Mouse (Mus musculus): ENCODE measurements around the gene Snx21. TPM values are rescaled to one million over a fixed set of nuclear protein-coding genes. Genes with fewer than 3 reads are reported as not detected.

The Snx21 gene
- polyA plus RNA-seq, 1 experiment, result 19.5 TPM

DNA sequence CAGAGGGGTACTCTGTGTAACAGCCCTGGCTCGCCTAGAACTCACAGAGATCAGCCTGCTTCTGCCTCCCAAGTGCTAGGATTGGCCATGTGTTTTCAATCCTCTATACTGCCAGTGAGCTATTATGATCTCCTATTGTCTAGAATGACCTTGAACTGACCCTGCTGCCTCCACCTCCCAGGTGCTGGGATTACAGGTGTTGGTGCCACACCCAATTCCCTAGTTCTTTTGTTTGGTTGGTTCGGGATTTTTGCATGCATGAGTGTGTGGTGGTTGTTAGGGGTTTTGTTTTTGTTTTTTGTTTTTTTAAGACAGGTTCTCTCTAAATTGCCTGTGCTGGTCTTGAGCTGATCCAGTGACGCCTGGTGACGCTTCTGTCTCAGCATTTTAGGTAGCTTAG lies 38.3 kb downstream of the Snx21 start:
- Histone ChIP-seq H3K36me3 (ENCODE audit: control insufficient read depth, insufficient read depth) (peaks cover 42% of the 10 kb centered on the region), H3K79me3 (ENCODE audit: low read depth) (peaks cover 7% of the 10 kb centered on the region), H3K79me2 (ENCODE audit: control insufficient read depth, insufficient read depth) (peaks cover 28% of the 10 kb centered on the region), H3ac (ENCODE audit: control insufficient read depth, insufficient read length, low read depth) (no peak overlapping the region), H3K27me3 (ENCODE audit: control insufficient read depth, insufficient read depth, insufficient read length) (no peaks in the 10 kb centered on the region), H3K4me3 (ENCODE audit: insufficient read depth, poor library complexity, severe bottlenecking) (no peak overlapping the region)
- TF ChIP-seq FOSL1 (IDR thresholded peaks at IDR 0.05; ENCODE audit: insufficient read depth, low read length, poor library complexity, severe bottlenecking) (no peak), CTCF (IDR thresholded peaks at IDR 0.05; ENCODE audit: control insufficient read depth, insufficient read depth, insufficient read length) (no peak), MAX (IDR thresholded peaks at IDR 0.05) (no peak), MYOG (IDR thresholded peaks at IDR 0.05; ENCODE audit: control insufficient read depth, extremely low read depth, insufficient read length) (no peak), USF1 (IDR thresholded peaks at IDR 0.05; ENCODE audit: low read depth) (no peak), CEBPB (IDR thresholded peaks at IDR 0.05; ENCODE audit: low read depth) (no peak), MYOD1 (IDR thresholded peaks at IDR 0.05; ENCODE audit: control insufficient read depth, insufficient read length, low read depth) (no peak)

DNA sequence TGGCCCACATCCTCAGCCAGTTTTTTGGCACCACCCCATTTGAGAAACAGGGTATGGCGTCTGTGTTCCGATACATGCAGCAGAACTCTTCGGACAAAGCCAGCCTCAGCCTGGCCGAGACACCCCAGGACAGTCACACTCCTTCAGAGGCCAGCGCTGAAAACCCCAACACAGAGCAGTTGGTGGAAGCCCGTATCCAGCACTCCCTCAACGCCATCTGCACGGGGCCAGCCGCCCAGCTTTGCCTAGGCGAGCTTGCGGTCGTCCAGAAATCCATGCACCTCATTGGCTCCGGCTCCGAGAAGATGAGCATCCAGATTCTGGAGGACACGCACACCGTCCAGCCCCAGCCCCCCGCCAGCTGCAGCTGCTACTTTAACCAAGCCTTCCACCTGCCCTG lies 39.9 kb downstream of the Snx21 start:
- Histone ChIP-seq H3K27me3 (ENCODE audit: control insufficient read depth, insufficient read depth, insufficient read length) (no peaks in the 10 kb centered on the region), H3K36me3 (ENCODE audit: control insufficient read depth, insufficient read depth) (peaks cover 36% of the 10 kb centered on the region), H3K4me3 (ENCODE audit: insufficient read depth, poor library complexity, severe bottlenecking) (no peak overlapping the region), H3ac (ENCODE audit: control insufficient read depth, insufficient read length, low read depth) (no peak overlapping the region), H3K79me2 (ENCODE audit: control insufficient read depth, insufficient read depth) (peaks cover 28% of the 10 kb centered on the region), H3K79me3 (ENCODE audit: low read depth) (peaks cover 7% of the 10 kb centered on the region)
- TF ChIP-seq MAX (IDR thresholded peaks at IDR 0.05) (no peak), FOSL1 (IDR thresholded peaks at IDR 0.05; ENCODE audit: insufficient read depth, low read length, poor library complexity, severe bottlenecking) (no peak), MYOD1 (IDR thresholded peaks at IDR 0.05; ENCODE audit: control insufficient read depth, insufficient read length, low read depth) (no peak), MYOG (IDR thresholded peaks at IDR 0.05; ENCODE audit: control insufficient read depth, extremely low read depth, insufficient read length) (no peak), CTCF (IDR thresholded peaks at IDR 0.05; ENCODE audit: control insufficient read depth, insufficient read depth, insufficient read length) (no peak), USF1 (IDR thresholded peaks at IDR 0.05; ENCODE audit: low read depth) (no peak), CEBPB (IDR thresholded peaks at IDR 0.05; ENCODE audit: low read depth) (no peak)

DNA sequence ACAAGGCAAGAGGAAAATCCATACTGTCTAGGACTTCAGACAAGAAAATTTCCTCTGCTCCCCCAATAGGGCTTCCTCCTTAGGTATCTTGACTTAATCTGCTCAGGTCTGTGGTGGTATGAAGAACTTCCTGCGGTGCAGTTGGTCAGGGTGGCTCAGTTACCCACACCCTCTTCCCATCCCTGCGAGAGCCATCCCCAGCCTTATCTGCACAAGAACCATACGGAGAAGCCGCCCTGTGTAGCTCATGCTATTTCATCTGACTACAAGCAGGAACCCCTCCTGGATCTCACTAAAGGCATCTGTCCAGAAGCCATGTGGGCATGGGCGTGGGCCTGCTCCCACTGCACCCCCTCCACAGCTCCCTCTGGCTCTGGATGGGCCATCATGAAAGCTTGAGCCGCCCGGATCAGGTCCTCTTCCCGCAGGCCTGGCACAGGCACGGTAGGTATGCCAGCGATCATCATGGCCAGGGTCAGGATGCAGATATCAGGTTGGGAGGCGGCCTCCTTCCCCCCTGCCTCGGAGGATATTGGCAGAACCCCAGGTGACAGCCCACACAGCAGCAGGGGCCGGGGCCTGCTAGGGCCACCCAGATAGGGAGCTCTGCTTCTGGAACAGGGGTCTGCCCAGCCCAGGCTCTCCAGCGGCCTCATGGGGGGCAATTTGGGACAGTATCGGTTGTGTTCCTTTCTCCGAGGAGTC lies 41.7 kb downstream of the Snx21 start:
- Histone ChIP-seq H3K36me3 (ENCODE audit: control insufficient read depth, insufficient read depth) (peaks cover 35% of the 10 kb centered on the region), H3K27me3 (ENCODE audit: control insufficient read depth, insufficient read depth, insufficient read length) (no peaks in the 10 kb centered on the region), H3K4me3 (ENCODE audit: insufficient read depth, poor library complexity, severe bottlenecking) (no peak overlapping the region), H3K79me3 (ENCODE audit: low read depth) (peaks cover 7% of the 10 kb centered on the region), H3K79me2 (ENCODE audit: control insufficient read depth, insufficient read depth) (peaks cover 28% of the 10 kb centered on the region), H3ac (ENCODE audit: control insufficient read depth, insufficient read length, low read depth) (no peak overlapping the region)
- TF ChIP-seq USF1 (IDR thresholded peaks at IDR 0.05; ENCODE audit: low read depth) (no peak), MAX (IDR thresholded peaks at IDR 0.05) (no peak), CTCF (IDR thresholded peaks at IDR 0.05; ENCODE audit: control insufficient read depth, insufficient read depth, insufficient read length) (no peak), MYOD1 (IDR thresholded peaks at IDR 0.05; ENCODE audit: control insufficient read depth, insufficient read length, low read depth) (no peak), FOSL1 (IDR thresholded peaks at IDR 0.05; ENCODE audit: insufficient read depth, low read length, poor library complexity, severe bottlenecking) (no peak), CEBPB (IDR thresholded peaks at IDR 0.05; ENCODE audit: low read depth) (no peak), MYOG (IDR thresholded peaks at IDR 0.05; ENCODE audit: control insufficient read depth, extremely low read depth, insufficient read length) (no peak)

DNA sequence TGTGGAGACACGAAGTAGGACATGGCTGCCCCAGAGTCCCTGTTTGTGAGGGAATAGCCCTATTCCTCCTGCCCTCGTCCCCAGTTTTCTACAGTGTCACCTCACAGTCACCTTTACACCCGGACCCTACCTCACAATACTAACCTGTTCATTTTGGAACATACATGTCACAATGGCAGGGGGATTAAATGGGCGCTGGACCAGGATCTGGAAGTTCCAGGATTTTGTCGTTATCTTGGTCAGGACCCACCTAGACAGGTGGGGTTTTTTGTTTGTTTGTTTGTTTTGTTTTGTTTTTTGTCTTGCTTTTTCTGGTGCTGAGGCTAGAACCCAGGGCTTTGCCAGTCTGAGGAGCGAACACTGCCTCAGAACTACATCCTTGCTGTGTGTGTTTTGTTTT lies 42.8 kb downstream of the Snx21 start, which contains the start of gene Spata25:
Gene Spata25, minus strand, starts transcription at position 101 of the 400 bp plus-strand sequence.
- no peak within 1 kb of the TSS for H3K4me3 ChIP-seq (ENCODE audit: insufficient read depth, poor library complexity, severe bottlenecking)
- peaks cover 28% of the 10 kb centered on the region for H3K79me2 ChIP-seq (ENCODE audit: control insufficient read depth, insufficient read depth)
- peaks cover 35% of the 10 kb centered on the region for H3K36me3 ChIP-seq (ENCODE audit: control insufficient read depth, insufficient read depth)
- peaks cover 7% of the 10 kb centered on the region for H3K79me3 ChIP-seq (ENCODE audit: low read depth)
- no peaks in the 10 kb centered on the region for H3K27me3 ChIP-seq (ENCODE audit: control insufficient read depth, insufficient read depth, insufficient read length)
- TF ChIP-seq FOSL1 (IDR thresholded peaks at IDR 0.05; ENCODE audit: insufficient read depth, low read length, poor library complexity, severe bottlenecking), result no peak
- TF ChIP-seq CTCF (IDR thresholded peaks at IDR 0.05; ENCODE audit: control insufficient read depth, insufficient read depth, insufficient read length), result no peak
- TF ChIP-seq USF1 (IDR thresholded peaks at IDR 0.05; ENCODE audit: low read depth), result no peak
- TF ChIP-seq MYOD1 (IDR thresholded peaks at IDR 0.05; ENCODE audit: control insufficient read depth, insufficient read length, low read depth), result no peak
- no peak for TF ChIP-seq MYOG (IDR thresholded peaks at IDR 0.05; ENCODE audit: control insufficient read depth, extremely low read depth, insufficient read length)
- TF ChIP-seq MAX (IDR thresholded peaks at IDR 0.05), result no peak
- no peak for TF ChIP-seq CEBPB (IDR thresholded peaks at IDR 0.05; ENCODE audit: low read depth)
- H3ac ChIP-seq (ENCODE audit: control insufficient read depth, insufficient read length, low read depth), result no peak within 1 kb of the TSS

DNA sequence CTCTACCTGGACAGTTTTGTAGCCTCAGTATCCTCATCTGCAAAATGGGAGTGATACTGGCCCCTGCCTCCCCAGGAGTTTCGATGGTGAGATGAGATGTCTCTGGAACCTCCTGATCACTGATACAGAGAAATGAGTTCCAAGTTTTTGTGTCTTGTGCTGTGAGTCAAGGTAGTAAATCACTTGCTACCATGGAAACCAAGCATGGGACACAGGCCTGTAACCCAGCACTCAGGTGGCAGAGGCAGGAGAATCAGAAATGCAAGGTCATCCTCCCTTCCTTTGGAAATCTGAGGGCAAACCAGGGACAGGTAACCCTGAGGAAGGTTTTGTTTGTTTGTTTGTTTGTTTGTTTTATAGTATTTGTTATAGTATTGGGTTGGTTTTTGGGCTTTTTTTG lies 43.5 kb downstream of the Snx21 start:
- H3ac ChIP-seq (ENCODE audit: control insufficient read depth, insufficient read length, low read depth), result no peak overlapping the region
- H3K79me3 ChIP-seq (ENCODE audit: low read depth), result peaks cover 3% of the 10 kb centered on the region
- H3K79me2 ChIP-seq (ENCODE audit: control insufficient read depth, insufficient read depth), result peaks cover 26% of the 10 kb centered on the region
- no peak overlapping the region for H3K4me3 ChIP-seq (ENCODE audit: insufficient read depth, poor library complexity, severe bottlenecking)
- peaks cover 35% of the 10 kb centered on the region for H3K36me3 ChIP-seq (ENCODE audit: control insufficient read depth, insufficient read depth)
- no peaks in the 10 kb centered on the region for H3K27me3 ChIP-seq (ENCODE audit: control insufficient read depth, insufficient read depth, insufficient read length)
- TF ChIP-seq CTCF (IDR thresholded peaks at IDR 0.05; ENCODE audit: control insufficient read depth, insufficient read depth, insufficient read length), result no peak
- TF ChIP-seq MYOG (IDR thresholded peaks at IDR 0.05; ENCODE audit: control insufficient read depth, extremely low read depth, insufficient read length), result no peak
- TF ChIP-seq MYOD1 (IDR thresholded peaks at IDR 0.05; ENCODE audit: control insufficient read depth, insufficient read length, low read depth), result no peak
- TF ChIP-seq CEBPB (IDR thresholded peaks at IDR 0.05; ENCODE audit: low read depth), result no peak
- TF ChIP-seq MAX (IDR thresholded peaks at IDR 0.05), result no peak
- no peak for TF ChIP-seq USF1 (IDR thresholded peaks at IDR 0.05; ENCODE audit: low read depth)
- no peak for TF ChIP-seq FOSL1 (IDR thresholded peaks at IDR 0.05; ENCODE audit: insufficient read depth, low read length, poor library complexity, severe bottlenecking)
